Mouse (Mus musculus) right cerebral cortex, adult 2 months (tissue): ENCODE data around the gene Gse1.
A peak's percentile ranks its signal among the peaks of the same experiment; 100 is the strongest.

Experiments
- DNase-seq, 2 experiments: peaks; one replicate each; pipeline ENCODE4 v3.0.0; 2021 to 2022; ENCODE audit warnings: low spot score in 2 of 2

The Gse1 gene

GRCm38 (mm10) chr8:120243222-120243621 lies 15.0 kb downstream of the Gse1 start:
- no peak for DNase-seq

DNA sequence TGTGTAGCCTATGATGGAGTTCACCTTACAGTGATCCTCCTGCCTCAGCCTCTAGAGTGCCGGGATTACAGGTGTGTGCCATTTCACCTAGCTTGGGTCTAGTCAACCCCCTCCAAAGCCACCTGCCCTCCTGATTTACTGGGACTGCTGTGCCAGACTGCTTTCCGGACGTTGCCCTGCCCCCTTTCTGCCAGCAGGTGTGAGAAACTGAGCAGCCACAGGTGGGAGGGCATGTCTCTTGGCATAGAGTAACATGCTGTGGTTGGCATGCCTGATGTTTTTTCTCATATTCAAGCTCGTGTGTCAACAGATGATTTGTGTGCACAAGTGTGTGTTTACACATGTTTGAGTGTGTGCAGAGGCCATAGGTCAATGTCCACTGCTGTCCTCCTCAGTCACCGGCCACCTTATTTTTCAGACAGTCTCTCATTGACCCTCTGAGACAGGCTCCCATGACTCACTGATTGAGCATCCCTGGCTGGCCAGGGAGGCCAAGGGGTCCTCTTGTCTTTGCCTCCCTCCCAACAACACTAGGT lies 15.7 kb downstream of the Gse1 start:
- DNase-seq: no peak

GRCm38 (mm10) chr8:120244553-120244952 lies 16.3 kb downstream of the Gse1 start:
- no peak for DNase-seq

DNA sequence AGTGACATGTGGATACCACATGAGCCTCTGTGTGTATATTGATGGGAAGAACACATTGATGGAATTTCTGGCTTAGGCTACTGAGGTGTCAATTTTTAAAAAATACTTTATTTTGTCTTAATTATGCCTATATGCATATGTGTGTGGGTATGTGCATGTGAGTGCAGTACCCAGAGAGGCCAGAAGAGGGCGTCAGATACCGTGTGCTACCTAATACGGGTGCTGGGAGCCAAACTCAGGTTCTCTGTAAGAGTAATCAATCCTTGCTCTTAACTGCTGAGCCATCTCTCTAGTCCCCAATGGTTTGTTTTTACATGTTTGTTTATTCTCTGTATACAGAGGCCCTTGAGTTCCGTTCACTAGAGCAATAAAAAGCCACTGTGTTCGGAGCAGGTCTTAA lies 19.4 kb downstream of the Gse1 start:
- DNase-seq: no peak

GRCm38 (mm10) chr8:120248031-120248430 lies 19.8 kb downstream of the Gse1 start:
- no peak for DNase-seq

DNA sequence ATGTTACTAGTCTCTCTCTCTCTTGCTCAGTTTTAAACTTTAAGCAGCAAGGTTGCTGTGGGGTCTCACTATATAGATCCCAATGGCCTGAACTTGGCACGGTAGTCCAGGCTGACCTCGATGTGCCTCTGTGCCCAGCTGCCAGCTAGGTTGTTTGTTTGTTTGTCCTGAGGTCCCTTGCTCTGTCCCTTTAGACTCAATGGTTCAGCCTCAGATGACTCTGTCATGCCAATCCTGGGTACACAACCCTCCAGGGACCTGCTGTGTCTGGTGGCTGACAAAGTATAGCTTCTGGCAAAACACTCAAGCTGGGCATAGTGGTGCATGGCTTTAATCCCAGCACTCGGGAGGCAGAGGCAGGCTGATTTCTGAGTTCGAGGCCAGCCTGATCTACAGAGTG lies 20.2 kb downstream of the Gse1 start:
- no peak for DNase-seq

DNA sequence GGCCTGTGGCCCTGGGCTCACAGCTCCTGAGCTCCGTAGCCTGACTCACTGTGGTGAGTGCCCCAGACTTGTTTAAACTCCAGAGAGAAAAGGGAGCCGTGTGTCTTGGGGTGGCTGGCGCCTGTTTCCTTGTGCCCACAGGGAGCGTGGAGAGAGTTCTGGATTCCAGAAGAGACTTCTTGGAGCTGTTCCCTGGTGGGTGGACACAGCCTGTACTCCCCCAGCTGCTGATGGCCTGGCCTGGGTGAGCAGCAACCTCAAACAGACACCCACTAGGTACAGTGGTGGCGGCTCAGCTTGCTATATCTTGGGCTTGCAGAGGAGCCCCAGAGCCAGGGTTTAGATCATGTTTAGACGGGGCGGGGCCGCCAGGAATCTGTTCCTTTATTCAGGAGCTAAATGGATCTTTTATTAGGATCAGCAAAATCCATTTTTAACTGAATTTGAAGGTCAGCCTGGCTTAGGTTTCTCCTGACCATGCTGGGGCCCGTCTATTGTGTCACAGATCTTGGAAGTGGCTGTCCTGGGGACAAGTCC lies 21.6 kb downstream of the Gse1 start:
- DNase-seq: peak in 1 of 2 experiments; percentile 15

GRCm38 (mm10) chr8:120250750-120251410 lies 22.6 kb downstream of the Gse1 start:
- peak in 1 of 2 experiments; percentile 31 for DNase-seq

DNA sequence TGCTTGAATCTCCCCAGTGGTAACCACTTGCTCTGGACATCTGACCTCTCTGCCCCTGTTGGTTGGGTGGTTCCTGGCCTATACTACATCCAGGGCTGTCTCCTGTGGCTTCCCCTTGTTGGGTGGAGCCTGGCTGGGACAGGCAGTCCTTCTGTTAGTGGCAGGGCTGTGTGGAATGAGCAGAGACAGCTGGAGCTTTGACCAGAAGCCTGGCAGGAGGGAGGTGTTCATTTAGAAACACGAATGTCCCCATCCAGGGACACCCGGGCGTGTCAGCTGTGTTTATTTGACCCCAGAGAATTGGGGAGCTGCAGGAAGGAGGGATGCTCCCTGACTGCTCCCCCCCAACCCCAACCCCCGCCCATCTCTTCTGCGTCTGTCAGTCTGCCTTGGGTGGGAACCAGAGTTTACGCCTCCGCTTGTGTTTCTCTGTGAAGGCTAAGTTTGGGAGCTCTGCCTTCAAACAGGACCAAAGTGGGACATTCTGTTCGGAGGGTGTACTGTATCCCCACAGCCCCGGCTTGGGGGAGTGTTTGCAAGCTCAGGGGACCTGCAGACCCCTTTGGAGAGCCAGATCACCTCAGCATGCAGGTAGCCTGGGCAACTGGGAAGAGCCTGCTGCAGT lies 23.3 kb downstream of the Gse1 start:
- DNase-seq: peak in 1 of 2 experiments; percentile 25

DNA sequence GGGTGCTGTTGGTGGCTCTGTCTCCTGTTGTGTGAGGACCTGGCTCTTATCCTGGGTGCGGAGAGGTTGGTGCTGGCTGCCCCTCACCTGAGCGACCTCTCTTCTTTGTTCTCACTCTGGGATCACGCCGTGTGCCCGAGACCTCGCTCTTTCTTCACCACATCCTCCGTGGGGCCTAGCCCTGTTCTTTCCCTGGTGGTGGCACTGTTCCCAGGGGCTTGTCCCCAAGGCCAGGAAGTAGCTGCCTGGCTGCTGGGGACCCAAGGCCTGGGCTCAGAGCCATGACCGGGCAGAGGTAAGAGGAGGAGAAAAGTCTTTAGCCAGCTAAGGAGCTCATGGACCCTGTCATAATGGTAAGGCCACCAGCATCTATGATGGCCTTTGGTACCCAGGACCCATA lies 25.4 kb downstream of the Gse1 start:
- no peak for DNase-seq

DNA sequence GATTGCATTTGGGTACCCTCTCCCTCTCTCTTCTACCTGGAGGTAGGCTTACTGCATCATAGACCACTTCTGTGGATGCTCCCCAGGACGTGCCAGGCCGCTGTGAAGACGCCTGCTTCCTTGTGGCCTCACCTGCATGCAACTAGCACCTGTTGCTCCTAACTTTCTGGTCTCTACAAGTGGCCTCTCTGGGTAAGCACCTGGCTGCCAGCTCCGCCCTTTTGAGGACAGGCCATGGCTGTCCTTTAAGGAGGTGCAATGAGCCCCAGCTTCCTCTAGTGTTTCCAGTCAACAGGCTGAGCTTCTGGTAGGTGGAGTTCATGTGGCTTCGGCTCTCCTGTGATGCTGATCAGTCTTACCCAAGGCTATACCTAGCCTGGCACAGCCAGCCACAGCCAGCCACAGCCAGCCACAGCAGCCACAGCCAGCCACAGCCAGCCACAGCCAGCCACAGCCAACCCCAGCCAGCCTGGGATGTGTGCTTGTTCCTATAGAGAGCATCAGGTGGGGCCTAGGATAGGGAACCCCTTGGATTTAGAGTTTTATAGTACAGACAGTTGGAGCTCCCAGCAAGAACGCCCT lies 27.2 kb downstream of the Gse1 start:
- no peak for DNase-seq

DNA sequence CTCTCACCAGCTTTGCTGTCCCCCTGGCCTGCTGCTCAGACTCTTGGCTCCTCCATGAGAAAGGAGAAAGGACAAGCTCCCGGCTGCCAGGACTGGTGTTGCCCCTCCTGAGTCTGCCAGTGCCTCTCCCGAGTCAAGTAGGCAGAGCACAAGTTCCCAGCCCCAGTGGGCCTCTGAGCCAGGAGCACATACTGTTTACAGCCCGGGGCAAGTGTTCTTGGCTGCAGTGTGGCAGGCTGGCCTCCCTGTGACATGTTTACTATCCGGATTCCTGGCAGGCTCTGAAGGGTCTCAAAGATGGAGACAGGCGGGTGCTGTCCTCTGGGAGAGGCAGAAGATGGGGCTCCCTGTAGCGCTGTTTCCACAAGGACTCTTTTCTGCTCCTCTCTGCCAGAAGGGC lies 28.7 kb downstream of the Gse1 start:
- no peak for DNase-seq

DNA sequence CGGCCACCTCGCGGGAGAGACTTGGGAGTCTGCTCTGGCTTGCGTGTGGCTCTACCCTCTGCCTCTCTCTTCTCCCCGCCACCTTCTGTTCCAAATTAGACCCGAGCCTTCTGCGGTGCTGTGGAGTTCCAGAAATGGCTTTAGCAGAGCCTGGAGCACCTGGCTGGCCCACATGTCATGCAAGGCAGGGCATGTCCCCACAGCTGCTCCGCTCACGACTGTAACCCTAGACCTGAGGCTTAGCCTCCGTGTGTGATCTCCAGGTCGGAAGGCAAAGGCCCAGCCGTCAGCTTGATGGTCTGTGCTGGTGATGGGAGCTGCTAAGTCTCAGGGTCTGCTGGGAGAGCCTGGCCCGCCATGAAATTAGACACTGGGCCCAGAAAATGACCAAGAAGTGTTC lies 30.9 kb downstream of the Gse1 start:
- no peak for DNase-seq

- DNase-seq: no peak
These were observed 32.4 kb downstream of the Gse1 start for GRCm38 (mm10) chr8:120260677-120261076.

GRCm38 (mm10) chr8:120261338-120262120 lies 33.3 kb downstream of the Gse1 start:
- no peak for DNase-seq

GRCm38 (mm10) chr8:120263879-120264278 lies 35.6 kb downstream of the Gse1 start:
- no peak for DNase-seq

GRCm38 (mm10) chr8:120264388-120264943 lies 36.2 kb downstream of the Gse1 start:
- no peak for DNase-seq

DNA sequence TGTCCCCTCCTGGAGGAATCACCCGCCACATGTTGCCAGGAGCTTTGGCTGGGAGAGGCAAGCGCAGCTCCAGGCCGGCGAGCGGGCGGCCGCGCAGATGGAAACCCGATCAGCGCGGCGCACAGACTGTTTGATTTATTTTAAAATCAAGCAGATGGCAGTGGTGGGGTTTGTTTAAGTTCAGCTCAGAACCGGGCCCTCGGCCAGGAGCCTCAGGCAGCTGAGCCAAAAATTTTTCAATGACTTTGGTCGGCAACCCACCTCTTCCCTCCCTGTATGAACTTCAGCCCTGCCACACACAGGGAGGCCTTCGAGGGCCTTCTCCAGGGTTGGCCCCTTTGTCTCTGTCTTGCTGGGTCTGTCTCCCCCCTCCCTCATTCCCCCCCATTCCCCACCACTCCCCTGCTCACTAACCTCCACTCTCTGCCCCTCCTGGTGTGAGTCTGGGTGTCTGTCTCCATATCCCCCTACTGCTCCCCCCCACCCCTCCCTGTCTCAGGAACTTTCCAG lies 36.7 kb downstream of the Gse1 start:
- peak; percentile 83 to 86 for DNase-seq

DNA sequence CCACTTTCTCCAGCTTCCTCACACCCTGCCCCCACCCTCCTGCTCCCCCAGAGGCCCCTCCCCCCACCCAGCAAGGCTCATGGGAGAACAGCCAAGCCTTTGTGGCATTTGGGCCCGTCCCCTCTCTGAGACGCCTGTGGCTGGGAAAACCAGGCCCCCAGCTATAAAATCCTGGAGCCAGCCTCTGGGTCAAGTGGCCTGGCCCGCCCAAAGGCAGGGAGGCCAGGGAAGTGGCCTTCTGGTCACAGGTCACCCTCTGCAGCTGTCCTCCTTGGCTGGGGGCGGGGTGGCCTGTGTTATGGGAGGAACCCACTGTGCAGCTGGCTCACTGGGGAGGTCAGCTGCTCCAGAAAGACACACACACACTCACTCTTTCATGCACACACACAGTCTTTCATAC lies 37.2 kb downstream of the Gse1 start:
- no peak for DNase-seq

DNA sequence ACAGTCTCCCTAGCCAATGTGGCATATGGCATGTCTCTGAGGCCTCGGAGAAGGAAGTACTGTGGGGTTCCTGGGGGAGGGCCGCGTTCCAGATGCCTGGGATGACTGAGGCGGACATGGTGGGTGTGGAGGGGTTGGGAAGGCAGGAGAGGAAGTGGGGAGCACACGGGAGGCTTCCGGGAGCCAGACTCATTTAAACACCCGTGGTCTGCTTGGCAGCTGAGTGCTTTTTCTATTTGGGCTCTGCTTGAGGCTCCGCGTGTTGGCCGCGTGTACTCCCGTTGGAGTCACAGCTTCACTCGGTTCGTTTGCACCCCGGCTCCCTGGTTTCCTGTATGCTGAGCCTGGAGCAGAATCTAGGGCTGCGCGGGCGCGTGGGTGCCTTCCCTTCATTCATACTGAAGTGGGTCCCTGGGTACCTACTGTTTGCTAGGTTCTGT lies 40.3 kb downstream of the Gse1 start:
- peak in 1 of 2 experiments; percentile 52 for DNase-seq

DNA sequence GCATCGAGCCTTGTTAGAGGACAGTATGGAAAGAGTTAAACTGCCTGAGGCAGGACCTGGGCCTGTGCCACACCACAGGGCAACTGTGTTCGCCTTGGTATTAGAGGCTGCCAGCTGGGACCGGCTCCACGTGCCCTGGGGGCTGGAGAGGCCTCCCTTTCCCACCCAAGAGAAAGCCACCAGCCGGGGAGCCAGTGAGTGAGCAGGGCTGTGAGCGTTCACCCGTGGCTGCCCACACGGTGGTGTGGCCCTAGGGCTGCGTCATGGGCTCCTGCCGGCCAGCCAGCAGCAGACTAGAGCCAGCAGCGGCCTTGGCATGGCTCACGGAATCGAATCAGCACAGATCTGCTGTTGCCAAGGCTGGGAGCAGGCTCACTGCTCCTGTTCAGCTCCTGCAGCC lies 42.2 kb downstream of the Gse1 start:
- no peak for DNase-seq
